Mouse (Mus musculus) G1E (cell line): ENCODE data around the gene Sorcs1.

Experiments used
- CTCF ChIP-seq: IDR thresholded peaks from 2 replicates; pipeline ENCODE4 v1.5.1; 2012; ENCODE audit warnings: low read depth, low read length, inconsistent platforms, mixed read lengths
- GATA1 ChIP-seq: IDR thresholded peaks from 2 replicates; pipeline ENCODE4 v1.6.1; 2012; ENCODE audit warnings: borderline replicate concordance, low read length, inconsistent platforms, mixed read lengths
- POLR2AphosphoS5 ChIP-seq: IDR thresholded peaks from 2 replicates; pipeline ENCODE4 v1.6.1; 2012; ENCODE audit warnings: low read depth, low read length, inconsistent platforms; ENCODE audit not compliant: insufficient replicate concordance

GRCm38 (mm10) chr19:50652750-50653149, 25.7 kb downstream of the Sorcs1 start:
- TF ChIP-seq CTCF = no peak
- no peak for TF ChIP-seq POLR2AphosphoS5
- TF ChIP-seq GATA1 = no peak
